Mouse (Mus musculus): ENCODE results near the gene Olfr164. TPM values are rescaled to one million over a fixed set of nuclear protein-coding genes. Genes with fewer than 3 reads are reported as not detected.

The Olfr164 gene
- not detected in 2 replicates for polyA plus RNA-seq (2012; rRNA removed)

GRCm38 (mm10) chr16:19313964-19314363, at the start of gene Olfr164:
Gene Olfr164, minus strand, starts transcription at chr16:19314064.
- no peak for DNase-seq (ENCODE audit: extremely low spot score in 1 of 2, low spot score in 1 of 2)

GRCm38 (mm10) chr16:19349111-19349510, 35.2 kb upstream of the Olfr164 start:
- DNase-seq (ENCODE audit: extremely low spot score in 1 of 2, low spot score in 1 of 2) = no peak

- DNase-seq (ENCODE audit: extremely low spot score in 1 of 2, low spot score in 1 of 2) = peak in 1 of 2 experiments; percentile 0
Measured at GRCm38 (mm10) chr16:19263235-19263634, 50.6 kb downstream of the Olfr164 start.

- DNase-seq (ENCODE audit: extremely low spot score in 1 of 2, low spot score in 1 of 2) = no peak
Measured at GRCm38 (mm10) chr16:19260780-19261179, 53.1 kb downstream of the Olfr164 start.

- no peak for DNase-seq (ENCODE audit: extremely low spot score in 1 of 2, low spot score in 1 of 2)
Measured at GRCm38 (mm10) chr16:19245835-19246234, 68.0 kb downstream of the Olfr164 start.

GRCm38 (mm10) chr16:19241539-19242025, 72.3 kb downstream of the Olfr164 start:
- no peak for DNase-seq (ENCODE audit: extremely low spot score in 1 of 2, low spot score in 1 of 2)

GRCm38 (mm10) chr16:19240792-19241538, 72.9 kb downstream of the Olfr164 start:
- no peak for DNase-seq (ENCODE audit: extremely low spot score in 1 of 2, low spot score in 1 of 2)

GRCm38 (mm10) chr16:19236719-19237118, 77.1 kb downstream of the Olfr164 start:
- DNase-seq (ENCODE audit: extremely low spot score in 1 of 2, low spot score in 1 of 2) = no peak

Other genes starting within 250 kb of the Olfr164 start
- gene Olfr165, start 109.1 kb upstream of the Olfr164 start, polyA plus RNA-seq (2012; rRNA removed) = 0.04 TPM in 1 of 2 replicates, not detected in the other
- gene Olfr166, start 169.6 kb upstream of the Olfr164 start, polyA plus RNA-seq (2012; rRNA removed) = 0.13 TPM in 1 of 2 replicates, not detected in the other
- not detected in 2 replicates for gene Olfr167, start 208.2 kb upstream of the Olfr164 start, polyA plus RNA-seq (2012; rRNA removed)
- 0.10 TPM in 1 of 2 replicates, not detected in the other for gene Olfr168, start 221.5 kb upstream of the Olfr164 start, polyA plus RNA-seq (2012; rRNA removed)

Measured in frontal cortex, adult 2 months (tissue).